Mouse (Mus musculus): ENCODE results near the gene Depdc5.
A peak's percentile ranks its signal among the peaks of the same experiment; 100 is the strongest.
"Not testable (repeated sequence)": the region's sequence is repeated elsewhere in the genome, so short reads cannot be mapped to it uniquely, and the experiment has no call there.

The Depdc5 gene

DNA sequence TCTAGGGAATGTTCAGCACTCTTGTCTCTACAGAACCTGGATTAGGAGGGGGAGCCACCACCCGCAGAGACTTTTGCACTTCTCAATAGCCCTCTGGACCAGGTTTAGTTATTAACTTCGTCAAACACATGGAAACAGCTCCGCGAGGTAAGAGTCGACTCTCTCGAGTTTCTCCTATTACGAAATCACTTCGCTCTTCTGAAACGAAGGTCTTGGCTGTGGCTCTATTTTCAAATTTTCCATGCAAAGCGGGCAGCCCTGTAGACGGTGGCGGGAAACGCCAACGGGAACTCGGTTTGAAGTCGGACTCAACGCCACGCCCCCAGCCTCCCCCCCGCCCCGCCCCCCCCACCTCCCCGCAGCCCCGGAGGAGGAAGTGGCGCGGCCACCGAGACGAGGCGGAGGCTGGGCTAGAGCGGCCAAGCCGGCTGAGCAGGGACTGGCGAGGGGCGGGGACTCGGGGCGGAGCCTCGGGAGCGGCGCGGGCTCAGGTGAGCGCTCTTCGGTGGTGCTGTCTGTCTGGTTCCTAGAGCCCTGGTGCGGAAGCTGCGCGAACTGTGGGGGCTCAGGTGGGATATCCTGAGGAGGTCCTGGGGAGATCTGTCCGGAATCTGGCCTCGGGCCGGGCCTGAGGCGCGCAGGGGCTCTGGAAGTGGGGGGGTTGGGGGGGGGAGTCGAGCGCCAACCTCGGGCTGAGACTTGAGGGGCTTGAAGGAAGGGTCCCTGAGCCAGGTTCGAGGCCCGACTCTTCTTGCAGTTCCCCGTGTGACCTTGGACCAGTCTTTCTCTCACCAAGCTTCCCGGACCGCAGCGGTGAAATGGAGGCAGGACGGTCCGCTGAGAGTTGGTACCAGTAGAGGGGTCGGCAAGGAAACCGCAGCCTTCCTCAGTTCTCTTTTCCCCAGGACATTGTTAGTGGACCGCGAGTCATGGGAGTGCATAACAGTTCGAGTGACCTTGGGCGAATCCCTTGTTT, at the start of gene Depdc5:
TSS of gene Depdc5 (plus strand) at position 449 of the 976 bp plus-strand sequence.
- peak; percentile 89 for DNase-seq (ENCODE audit: low spot score)

DNA sequence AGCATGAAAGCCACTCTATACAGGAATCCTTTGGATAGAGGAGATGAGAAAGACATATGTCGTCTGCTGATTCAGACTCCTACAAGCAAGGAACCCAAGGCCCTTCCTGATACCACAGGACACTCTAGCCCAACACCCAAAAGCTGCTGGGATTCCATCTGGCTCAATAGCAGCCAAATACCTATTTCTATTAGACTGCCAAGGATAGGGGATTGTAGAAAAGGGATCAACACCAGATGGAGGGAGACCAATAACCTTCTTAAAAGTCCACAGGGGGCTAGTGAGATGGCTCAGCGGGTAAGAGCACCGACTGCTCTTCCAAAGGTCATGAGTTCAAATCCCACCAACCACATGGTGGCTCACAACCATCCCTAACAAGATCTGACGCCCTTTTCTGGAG, 48.1 kb upstream of the Depdc5 start:
- no peak for DNase-seq (ENCODE audit: low spot score)

DNA sequence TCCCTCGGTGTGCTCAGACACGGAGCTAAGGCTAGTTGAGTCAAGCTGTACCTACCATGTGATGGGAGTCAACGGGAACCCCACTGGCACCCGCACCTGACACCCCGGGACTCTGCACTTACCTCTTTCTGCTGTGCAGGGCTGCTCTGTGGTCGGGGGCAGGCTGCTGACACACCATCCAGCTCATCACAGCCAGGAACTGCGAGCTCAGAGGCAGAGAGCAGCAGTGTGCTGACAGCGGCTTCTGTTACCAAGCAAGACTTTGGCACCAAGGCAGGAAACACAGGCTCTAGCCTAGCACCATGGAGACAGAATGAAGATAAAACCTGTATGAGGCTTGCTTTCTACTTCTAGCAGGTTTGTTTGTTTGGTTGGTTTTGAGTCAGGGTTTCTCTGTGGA, 43.0 kb upstream of the Depdc5 start:
- DNase-seq (ENCODE audit: low spot score), result no peak

DNA sequence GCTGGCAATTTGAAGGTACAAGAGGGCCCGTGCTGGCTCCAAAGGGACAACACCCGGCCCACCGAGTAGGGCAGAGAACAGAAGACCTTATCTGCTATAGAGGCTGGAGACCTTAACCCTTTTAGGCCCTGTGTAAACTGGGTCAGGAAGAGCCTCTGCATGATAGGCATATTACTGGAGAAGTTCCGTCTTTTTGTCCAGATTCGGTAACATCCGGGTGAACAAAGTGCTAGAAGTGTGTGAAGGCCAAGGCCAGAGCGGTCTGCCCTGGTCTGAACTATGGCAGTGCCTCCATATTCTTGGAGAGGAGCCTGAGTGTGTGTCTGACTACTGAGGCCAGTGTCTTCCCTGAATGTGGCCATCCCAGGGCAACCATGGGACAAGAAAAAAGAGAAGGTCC, 36.5 kb upstream of the Depdc5 start, which contains the start of gene Gm20671:
TSS of gene Gm20671 (minus strand) at position 101 of the 400 bp plus-strand sequence.
- DNase-seq (ENCODE audit: low spot score), result no peak

DNA sequence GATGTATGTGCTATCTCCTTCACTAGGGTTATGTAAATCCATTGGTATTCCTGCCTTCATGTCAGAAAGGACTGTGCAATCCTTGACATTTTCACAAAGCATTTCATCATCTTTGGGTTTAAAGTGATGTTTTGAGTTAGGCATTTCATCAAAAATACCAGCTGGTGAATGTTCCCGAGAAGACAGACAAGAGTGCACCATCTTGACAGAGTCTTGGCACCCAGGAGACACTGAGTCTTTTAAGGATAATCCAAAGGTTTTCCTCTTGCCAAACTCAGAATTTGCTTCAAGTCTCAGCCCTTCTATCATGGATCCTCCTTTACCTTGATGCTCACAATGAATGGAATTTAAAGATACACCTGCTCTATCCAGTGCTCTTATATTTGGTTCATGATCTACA, 34.7 kb upstream of the Depdc5 start:
- DNase-seq (ENCODE audit: low spot score), result not testable (repeated sequence)

DNA sequence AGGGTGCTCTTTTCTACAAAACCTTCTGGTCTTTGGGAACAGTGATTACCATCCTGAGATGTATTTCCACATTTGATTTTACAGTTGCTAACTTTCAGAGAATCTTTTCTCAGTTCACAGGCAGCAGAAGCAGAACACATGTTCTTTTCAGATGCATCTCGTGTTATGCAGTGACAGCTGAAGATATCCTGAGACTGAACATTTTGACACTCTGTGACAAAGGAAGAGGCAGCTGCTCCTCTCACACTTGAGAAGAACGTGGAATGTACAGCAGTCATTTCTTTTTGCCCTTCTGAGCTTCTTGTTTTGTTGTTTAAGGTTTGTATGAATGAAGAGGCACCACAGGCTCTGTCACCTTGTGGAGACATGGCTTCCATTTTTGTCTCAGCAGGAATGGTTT, 33.4 kb upstream of the Depdc5 start:
- no peak for DNase-seq (ENCODE audit: low spot score)

DNA sequence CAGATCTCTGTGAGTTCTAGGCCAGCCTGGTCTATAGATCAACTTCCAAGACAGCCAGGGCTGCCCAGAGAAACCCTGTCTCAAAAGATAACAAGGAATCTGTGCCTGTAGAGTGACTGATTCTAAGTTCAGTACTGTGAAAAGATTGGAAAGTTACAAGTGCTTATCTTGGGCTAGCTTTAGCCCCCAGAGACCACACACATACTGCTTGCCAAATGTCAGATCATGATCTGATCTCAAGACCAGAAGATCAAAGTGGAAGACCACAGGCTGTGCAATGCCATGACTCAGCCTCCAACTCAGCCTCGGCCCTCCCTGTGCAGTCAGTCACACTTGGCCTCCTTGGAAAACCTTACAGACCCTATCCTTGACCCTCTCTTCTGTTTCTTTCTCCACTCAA, 29.0 kb upstream of the Depdc5 start:
- no peak for DNase-seq (ENCODE audit: low spot score)

DNA sequence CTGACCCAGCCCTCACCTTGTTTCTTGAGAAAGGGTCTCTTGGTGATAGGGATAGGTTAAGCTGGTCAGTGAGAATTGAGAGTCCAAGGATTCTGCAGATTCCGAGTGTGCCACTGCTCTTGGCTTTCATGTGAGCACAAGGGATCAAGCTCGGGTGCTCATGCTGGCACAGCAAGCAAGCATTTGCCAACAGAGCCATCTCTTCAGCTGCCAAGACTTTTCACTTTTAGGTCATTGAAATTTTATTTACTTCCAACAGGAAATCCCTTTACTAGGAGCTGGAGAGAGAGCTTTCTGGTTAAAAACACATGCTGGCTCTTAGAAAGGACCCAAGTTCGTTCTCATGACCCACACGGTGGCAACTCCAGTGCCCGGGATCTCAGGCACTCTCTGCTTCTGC, 26.5 kb upstream of the Depdc5 start:
- DNase-seq (ENCODE audit: low spot score), result peak; percentile 45

DNA sequence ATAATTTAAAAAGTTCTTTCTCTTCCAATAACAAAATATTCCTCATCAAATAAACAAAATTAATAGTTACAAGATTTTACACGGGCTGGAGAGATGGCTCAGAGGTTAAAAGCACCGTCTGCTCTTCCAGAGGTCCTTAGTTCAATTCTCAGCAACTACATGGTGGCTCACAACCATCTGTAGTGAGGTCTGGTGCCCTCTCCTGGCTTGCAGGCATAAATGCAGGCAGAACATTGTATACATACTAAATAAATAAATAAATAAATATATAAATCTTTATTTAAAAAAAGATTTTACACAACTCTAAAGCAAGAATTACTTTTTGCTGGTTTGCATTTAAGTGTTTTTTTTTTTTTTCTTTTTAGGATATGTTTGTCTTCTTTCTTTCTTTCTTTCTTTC, 23.5 kb upstream of the Depdc5 start:
- no peak for DNase-seq (ENCODE audit: low spot score)

DNA sequence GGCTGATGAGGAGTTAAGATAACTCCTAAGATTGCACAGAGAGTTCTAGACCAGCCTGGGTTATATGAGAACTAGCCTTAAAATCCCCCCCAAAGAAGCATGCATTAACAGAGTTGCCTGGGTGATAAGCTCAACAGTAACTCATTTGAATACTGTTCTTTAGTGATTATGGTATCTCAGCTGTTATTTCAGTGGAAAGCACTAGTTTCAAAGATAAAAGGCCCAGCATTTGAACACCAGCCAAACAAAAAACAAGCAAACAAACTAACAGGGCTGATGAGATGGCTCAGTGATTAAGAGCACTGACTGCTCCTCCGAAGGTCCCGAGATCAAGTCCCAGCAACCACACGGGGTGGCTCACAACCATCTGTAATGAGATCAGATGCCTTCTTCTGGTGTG, 14.3 kb upstream of the Depdc5 start:
- DNase-seq (ENCODE audit: low spot score), result no peak

DNA sequence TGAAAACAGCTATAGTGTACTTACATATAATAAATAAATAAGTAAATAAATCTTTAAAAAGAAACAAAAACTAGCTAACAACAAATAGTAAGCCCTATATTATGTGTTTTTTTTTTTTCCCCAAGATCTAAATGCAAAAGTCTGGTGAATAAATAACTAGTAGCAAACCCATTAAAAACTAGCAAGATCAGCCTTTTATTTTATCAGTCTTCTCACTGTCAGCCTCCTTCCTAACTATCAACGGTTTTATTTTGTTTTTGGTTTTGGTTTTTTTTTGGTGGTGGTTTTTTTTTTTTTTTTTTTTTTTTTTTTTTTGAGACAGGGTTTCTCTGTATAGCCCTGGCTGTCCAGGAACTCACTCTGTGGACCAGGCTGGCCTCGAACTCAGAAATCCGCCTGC, 13.9 kb upstream of the Depdc5 start:
- DNase-seq (ENCODE audit: low spot score), result not testable (repeated sequence)

DNA sequence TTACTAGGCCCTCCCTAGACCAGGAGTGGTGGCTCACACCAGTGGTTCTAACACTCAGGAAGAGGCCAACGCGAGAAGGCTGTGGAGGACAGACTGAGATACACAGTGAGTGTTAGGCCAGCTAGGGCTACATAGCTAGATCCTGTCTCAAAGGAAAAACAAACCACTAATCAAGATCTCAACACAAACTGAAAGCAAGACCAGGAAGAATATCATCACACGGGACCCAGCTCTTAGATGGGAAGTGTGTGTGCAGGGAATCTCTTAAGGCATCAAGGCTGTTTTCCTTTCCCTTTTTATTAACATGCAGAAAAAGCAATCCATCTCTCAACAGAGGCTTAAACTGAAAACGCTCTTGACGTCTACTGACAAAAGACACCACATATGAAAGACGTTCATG, 11.5 kb upstream of the Depdc5 start:
- DNase-seq (ENCODE audit: low spot score), result no peak

DNA sequence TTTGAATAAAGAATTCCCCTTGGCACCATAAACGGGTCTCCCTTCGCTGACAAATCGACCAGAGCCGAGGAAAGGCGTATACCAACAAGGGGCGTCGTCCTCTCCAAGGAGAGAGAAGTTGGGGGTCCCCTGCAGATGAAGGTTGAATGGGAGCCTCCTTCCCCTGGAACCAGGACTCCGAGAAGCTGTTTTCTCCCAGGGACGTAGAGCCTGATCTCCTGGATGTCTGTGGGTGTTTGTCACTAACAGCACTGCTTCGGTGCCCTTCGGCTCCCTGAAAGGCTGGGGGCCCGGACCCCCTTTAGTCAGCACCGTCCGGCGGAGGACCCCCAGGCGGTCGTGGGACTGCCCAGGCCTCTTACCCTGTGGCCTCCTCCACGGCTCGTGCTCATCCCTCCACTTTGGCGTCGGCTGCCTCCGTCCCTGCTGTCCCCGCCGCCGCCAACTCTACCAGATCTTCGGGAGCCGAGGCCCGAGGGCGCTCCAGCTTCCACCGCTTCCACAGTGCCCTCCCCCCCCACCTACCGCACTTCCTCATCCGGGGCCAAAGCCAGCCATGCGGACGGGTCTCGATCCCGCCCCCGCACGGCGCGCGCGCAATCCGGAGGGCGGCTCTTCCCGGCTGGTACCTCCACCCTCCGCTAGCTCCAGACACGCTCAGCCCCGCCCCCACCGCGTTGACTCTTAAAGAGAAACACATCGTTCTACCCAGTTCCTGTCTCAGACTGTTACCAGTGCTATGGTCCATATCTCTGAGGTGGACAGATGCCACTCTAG, 9.6 kb upstream of the Depdc5 start, which contains the start of gene Prr14l:
TSS of gene Prr14l (minus strand) at position 526 of the 777 bp plus-strand sequence.
- DNase-seq (ENCODE audit: low spot score), result peak; percentile 98

DNA sequence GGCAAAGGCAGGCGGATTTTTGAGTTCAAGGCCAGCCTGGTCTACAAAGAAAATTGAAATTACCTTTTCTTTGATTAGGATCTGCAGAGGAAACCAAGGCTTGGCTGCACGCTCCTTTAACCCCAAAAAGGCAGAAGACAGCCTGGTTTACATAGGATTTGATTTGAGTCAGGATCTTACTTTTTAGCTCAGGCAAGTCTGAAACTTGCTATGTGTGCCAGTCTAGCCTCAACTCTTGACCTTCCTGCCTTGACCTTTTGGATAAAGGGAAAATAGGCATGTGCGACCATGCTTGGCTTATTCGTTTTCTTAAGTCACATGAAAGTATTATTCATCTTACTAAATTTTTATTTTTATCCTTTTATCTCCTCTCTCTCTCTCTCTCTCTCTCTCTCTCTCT, 8.7 kb upstream of the Depdc5 start:
- no peak for DNase-seq (ENCODE audit: low spot score)

DNA sequence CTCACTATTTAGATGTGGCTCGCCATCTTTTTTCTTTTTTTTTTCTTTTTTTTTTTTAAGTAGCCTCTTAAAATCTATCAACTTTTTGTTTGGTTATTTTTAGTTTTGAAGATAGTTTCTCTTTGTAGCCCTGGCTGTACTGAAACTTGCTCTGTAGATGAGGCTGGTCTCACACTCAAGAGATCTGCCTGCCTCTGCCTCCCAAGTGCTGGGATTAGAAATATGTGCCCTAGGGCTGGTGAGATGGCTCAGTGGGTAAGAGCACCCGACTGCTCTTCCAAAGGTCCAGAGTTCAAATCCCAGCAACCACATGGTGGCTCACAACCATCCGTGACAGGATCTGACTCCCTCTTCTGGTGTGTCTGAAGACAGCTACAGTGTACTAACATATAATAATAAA, 8.2 kb upstream of the Depdc5 start:
- DNase-seq (ENCODE audit: low spot score), result not testable (repeated sequence)

DNA sequence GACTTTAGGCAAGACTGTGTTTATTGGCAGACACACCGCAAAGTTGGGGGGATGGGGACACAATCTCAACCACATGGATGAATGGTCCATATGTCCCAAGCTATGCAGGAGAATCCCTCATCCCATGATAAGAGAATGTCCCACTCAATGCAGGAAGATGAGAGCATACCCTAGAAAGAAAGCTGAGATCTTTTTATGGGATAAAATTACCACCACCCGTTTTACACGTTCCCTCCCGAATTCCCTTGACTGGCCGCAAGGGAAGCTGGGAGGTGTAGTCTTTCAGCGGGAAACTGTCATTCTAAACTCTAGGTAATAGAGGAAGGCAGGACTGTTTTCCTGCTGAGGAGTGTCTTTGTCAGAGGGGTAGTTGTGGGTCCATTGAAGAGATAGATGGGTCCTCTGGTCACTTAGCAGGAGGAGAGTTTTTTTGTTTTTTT, 5.7 kb upstream of the Depdc5 start:
- DNase-seq (ENCODE audit: low spot score), result peak; percentile 55

DNA sequence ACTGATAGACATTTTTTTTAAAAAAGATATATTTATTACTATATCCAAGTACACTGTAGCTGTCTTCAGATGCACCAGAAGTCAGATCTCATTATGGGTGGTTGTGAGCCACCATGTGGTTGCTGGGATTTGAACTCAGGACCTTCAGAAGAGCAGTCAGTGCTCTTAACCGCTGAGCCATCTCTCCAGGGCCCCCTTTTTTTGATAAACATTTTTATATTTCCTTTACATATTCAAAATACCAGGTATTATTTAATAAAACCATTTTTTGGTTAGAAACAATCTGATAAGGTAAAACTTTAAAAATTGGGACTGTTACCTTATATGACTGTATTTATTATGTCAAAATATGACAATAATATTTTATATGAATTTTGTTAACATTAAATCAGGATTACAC, 2.4 kb upstream of the Depdc5 start:
- DNase-seq (ENCODE audit: low spot score), result no peak

DNA sequence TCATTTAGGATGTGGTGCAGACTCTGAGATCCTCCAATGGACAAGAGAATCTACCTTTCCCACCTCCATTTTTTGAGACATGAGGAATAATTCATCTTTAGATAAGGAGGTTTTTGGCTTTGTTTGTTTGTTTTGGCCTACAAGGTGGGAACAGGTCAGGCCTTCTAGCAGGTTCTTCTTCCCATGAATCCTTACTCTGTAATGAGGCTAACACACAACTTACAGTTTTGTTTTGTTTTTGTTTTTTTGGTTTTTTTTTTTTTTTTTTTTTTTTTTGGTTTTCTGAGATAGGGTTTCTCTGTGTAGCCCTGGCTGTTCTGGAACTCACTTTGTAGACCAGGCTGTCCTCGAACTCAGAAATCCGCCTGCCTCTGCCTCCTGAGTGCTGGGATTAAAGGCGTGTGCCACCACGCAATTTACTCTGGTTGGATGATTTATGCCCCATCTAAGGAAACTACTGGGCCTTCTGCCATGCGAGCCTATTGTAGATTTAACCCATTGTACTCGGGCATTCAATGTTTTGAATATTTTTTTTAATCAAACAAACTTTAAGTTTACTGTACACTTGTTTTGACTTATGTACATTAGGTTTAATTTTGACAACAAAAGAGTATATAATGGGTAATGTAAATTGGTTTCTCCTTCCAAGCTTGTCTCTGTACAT, 900 bp upstream of the Depdc5 start:
- peak; percentile 58 for DNase-seq (ENCODE audit: low spot score)

DNA sequence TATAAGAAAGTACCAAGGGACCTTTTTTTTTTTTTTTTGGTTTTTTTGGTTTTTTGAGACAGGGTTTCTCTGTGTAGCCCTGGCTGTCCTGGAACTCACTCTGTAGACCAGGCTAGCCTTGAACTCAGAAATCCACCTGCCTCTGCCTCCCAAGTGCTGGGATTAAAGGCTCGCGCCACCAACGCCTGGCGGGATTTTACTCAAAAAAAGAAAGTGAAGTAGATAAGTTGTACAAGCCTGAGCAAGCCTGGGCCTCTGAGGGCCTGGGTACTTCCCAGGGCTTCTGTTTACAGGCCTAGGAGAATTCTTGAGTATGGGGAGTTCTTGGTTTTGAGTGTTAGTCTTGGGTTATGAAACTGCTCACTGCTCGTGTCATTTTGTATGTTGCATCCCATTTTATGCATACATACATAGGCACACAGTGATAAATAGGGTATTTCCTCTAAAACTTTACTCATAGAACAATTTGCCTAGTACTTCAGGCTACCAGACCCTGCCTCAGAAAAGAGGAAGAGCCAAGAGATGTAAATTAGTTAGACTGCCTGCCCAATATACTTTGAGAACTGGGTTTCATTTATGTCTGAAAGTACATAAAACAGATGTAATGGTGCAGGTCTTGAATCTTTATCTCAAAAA, 6.0 kb downstream of the Depdc5 start:
- no peak for DNase-seq (ENCODE audit: low spot score)

DNA sequence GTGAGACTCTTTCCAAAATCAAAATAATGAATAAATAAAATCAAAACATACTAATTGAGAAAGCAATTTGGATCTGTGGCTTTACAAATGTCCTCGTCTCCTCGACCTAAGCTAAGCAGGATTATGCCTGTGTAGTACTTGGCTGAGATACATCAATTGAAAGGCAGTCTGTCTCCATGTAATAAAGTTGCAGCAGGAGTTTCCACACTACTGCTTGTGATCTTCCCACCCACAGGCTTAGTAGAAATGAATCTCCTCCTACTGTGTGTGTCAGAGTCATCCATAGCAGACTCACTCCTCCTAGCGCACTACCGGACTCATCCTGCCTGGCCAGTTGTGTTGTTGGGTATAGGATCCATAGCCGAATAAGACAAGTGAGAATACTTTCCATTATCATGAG, 8.8 kb downstream of the Depdc5 start:
- no peak for DNase-seq (ENCODE audit: low spot score)

DNA sequence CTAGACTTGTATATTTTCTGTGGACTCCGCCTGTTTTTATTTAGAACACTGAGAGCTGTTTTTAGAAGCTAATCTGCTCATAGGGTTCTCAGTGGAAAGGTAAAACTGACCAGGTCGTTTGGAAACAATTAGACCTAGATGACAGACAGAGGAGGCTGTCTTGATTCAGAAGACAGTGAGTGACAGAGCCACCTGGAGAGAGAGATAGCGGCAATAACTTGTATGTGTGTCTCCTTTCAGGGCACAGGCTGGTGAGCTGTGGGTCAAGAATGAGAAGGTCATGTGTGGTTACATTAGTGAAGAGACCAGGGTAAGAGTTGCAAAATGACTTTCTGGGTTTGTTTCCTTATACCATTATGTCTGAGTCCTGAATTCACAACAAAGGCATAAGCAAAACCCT, 23.2 kb downstream of the Depdc5 start:
- no peak for DNase-seq (ENCODE audit: low spot score)

DNA sequence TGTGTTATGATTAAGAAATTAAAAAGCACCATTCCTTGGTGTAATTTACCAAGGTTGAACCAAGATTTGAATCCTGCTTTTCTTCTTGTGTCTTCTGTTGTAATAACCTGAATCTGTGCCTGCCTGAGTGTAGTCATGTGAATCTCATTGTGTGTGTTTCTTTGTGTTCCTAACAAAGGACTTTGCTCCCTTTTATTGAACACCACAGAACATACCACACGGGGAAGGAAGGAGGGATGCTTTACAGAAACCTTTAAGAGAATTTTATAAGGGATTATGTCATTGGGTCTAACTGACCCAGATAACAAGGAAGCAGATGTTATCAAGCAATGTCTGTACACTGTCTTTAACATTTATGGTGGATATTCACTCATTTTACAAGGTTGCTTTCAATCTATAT, 44.0 kb downstream of the Depdc5 start:
- DNase-seq (ENCODE audit: low spot score), result no peak

Data from adipocyte (in vitro differentiated cells).